Mouse (Mus musculus) intestine, embryonic 15.5 days (tissue): ENCODE measurements at regions not wholly inside any gene's neighbourhood (a gene's known extent, or its start where the extent isn't known, plus 50 kb on each side); places are given as distances from the start of the nearest gene placed in this dataset.

ENCODE experiments used
- ATAC-seq: fragments of 200-750 bp; cut with Nextera tagmentation; 2 replicates; pipeline ENCODE4 v1.8.0; 2017; ENCODE audit warnings: moderate TSS enrichment, moderate library complexity
- H3K27ac ChIP-seq: fragments of 300-500 bp; sonication (generic); 2 replicates; pipeline ENCODE4 v1.5.1; 2015; ENCODE audit warnings: mild to moderate bottlenecking, inconsistent platforms
- H3K27me3 ChIP-seq: fragments of 300-500 bp; sonication (generic); replicated peaks from 2 replicates; pipeline ENCODE4 v1.6.1; 2015; ENCODE audit warnings: inconsistent platforms
- H3K36me3 ChIP-seq: fragments of 300-500 bp; sonication (generic); 2 replicates; pipeline ENCODE4 v1.6.1; 2015; ENCODE audit warnings: inconsistent platforms
- H3K4me1 ChIP-seq: fragments of 300-500 bp; sonication (generic); replicated peaks from 2 replicates; pipeline ENCODE4 v1.6.1; 2015; ENCODE audit warnings: inconsistent platforms
- H3K4me2 ChIP-seq: fragments of 300-500 bp; sonication (generic); replicated peaks from 2 replicates; pipeline ENCODE4 v1.6.1; 2015; ENCODE audit warnings: mild to moderate bottlenecking, inconsistent platforms
- H3K4me3 ChIP-seq: fragments of 300-500 bp; sonication (generic); replicated peaks from 2 replicates; pipeline ENCODE4 v1.5.1; 2015; ENCODE audit warnings: inconsistent platforms
- H3K9ac ChIP-seq: fragments of 300-500 bp; sonication (generic); 2 replicates; pipeline ENCODE4 v1.6.1; 2015; ENCODE audit warnings: inconsistent platforms
- H3K9me3 ChIP-seq: fragments of 300-500 bp; sonication (generic); 2 replicates; pipeline ENCODE4 v1.6.1; 2016; ENCODE audit warnings: inconsistent platforms
- WGBS: fragments of 180-500 bp; shearing (Covaris S2); methylation state at CpG from one replicate; pipeline ENCODE4 v1.1.7; 2015; 5-methylcytosine and 5-hydroxymethylcytosine counted together

- no peak overlapping the region for H3K9ac ChIP-seq
- no peaks in the 10 kb centered on the region for H3K27me3 ChIP-seq
- 75% methylated on average over 15 of the region's 15 CpGs for WGBS
- no peaks in the 10 kb centered on the region for H3K4me1 ChIP-seq
- H3K36me3 ChIP-seq = no peaks in the 10 kb centered on the region
- no peaks in the 10 kb centered on the region for H3K9me3 ChIP-seq
- no peak for ATAC-seq
- H3K27ac ChIP-seq = no peak overlapping the region
- H3K4me3 ChIP-seq = no peak overlapping the region
- H3K4me2 ChIP-seq = no peak overlapping the region
These were observed 130.3 kb upstream of the Zdhhc25 start for GRCm38 (mm10) chr15:88469508-88470455.

DNA sequence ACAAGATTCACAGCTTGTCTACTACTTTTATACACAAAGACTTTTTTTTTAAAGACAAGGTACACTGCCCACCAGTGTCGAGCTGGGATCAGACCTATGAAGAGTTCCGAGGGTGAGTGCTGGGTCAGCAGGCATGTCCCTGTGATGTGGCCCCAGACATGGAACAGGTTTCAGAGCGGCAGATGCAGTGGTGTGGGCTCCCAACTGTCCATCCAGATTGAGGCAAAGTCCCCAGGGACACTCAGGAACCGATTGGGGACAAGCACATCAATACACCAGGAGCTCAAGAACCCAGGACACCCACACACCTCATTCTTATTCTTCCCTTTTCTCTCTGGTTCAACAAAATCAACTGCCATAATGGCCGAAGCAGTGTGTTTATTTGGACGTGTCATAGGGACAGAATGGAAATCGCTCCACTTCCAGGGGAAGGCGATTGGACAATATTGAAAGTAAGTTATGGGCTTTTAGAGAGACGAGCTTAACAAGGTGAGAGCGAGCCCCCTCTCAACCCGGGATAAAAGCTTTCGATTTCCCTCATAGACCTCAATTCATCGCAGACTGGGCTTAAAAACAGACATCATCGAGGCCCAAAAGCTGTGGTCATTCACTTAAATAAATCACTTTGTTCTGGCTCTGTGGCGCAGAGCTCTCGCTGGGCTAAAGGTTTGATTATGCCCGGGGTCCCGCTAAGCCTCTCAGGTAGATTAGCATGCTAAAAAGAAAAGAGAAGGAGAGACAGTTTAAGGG, 127.6 kb upstream of the Zdhhc25 start:
- Histone ChIP-seq H3K4me2 (no peak overlapping the region), H3K4me3 (no peak overlapping the region), H3K9me3 (no peaks in the 10 kb centered on the region), H3K27me3 (no peaks in the 10 kb centered on the region), H3K27ac (no peak overlapping the region), H3K9ac (no peak overlapping the region), H3K4me1 (no peaks in the 10 kb centered on the region), H3K36me3 (no peaks in the 10 kb centered on the region)
- WGBS = 64% methylated on average over 18 of the region's 18 CpGs
- no peak for ATAC-seq

DNA sequence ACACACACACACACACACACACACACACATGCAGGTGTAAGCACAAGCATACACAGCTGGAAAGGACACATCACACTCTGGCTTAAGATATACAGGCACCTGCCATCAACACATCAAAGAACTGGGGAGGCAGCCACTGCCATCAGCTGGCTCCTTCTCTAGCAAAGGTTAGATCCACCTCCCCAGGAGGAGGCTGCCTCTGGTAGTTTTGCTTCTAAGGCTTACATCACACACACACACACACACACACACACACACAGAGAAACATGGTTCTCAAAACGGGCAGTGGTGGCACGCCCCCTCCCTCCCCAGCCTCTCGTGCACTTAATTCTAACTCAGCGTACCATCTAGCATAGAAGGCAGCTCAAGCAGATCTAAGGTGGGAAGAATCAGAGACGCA, 126.9 kb upstream of the Zdhhc25 start:
- Histone ChIP-seq H3K27me3 (no peaks in the 10 kb centered on the region), H3K4me3 (no peak overlapping the region), H3K4me2 (no peak overlapping the region), H3K4me1 (no peaks in the 10 kb centered on the region), H3K27ac (no peak overlapping the region), H3K9ac (no peak overlapping the region), H3K36me3 (no peaks in the 10 kb centered on the region), H3K9me3 (no peaks in the 10 kb centered on the region)
- no peak for ATAC-seq
- WGBS = 69% methylated on average over 5 of the region's 5 CpGs

- H3K9me3 ChIP-seq = no peaks in the 10 kb centered on the region
- H3K4me1 ChIP-seq = no peaks in the 10 kb centered on the region
- ATAC-seq = no peak
- H3K9ac ChIP-seq = no peak overlapping the region
- WGBS = 79% methylated on average over 6 of the region's 6 CpGs
- H3K4me2 ChIP-seq = no peak overlapping the region
- H3K27me3 ChIP-seq = no peaks in the 10 kb centered on the region
- no peak overlapping the region for H3K27ac ChIP-seq
- no peaks in the 10 kb centered on the region for H3K36me3 ChIP-seq
- no peak overlapping the region for H3K4me3 ChIP-seq
These were observed 116.6 kb upstream of the Zdhhc25 start for GRCm38 (mm10) chr15:88483471-88483870.

GRCm38 (mm10) chr15:88489715-88490114, 110.4 kb upstream of the Zdhhc25 start:
- no peaks in the 10 kb centered on the region for H3K27me3 ChIP-seq

DNA sequence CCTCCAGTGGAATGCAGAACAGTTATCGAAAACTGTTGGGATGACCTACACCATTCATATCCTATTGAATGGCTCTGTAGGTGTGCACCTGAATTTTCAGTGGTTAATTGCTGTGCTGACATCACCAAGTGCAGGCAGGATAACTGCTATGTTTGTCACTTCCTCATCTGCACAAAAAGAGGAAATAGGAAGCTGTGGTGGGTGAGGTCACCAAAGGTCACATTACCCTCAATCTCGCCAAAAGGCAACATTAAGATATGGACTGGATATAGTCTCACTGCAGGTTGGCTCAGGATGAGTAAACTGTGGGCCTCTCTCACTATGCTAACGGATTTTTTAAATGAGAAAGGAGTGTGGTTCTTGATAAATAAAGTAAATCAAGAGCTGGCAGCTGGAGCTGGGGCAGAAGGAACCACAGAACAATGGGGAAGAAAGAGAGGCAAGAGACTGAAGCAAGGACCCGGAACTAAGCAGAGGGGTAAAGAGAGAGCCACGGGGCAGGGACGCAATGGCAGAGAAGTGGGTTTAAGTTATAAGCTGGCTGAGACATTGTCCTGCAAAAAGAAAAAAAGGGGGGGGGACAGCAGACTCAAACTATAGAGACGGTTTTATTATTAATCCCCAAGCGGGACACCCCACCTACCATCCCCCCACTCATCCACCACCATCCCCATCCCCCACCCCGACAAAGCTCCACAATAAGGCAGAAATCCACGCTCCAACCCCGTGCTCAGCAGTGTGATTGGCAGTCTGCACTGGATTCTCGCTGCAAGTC, 109.6 kb upstream of the Zdhhc25 start:
- Histone ChIP-seq H3K27ac (no peak overlapping the region), H3K4me2 (no peak overlapping the region), H3K4me1 (no peaks in the 10 kb centered on the region), H3K9me3 (no peaks in the 10 kb centered on the region), H3K9ac (no peak overlapping the region), H3K27me3 (no peaks in the 10 kb centered on the region), H3K4me3 (no peak overlapping the region), H3K36me3 (no peaks in the 10 kb centered on the region)
- no peak for ATAC-seq
- WGBS = 67% methylated on average over 12 of the region's 12 CpGs

More at GRCm38 (mm10) chr15:88489715-88490114, 110.4 kb upstream of the Zdhhc25 start:
- no peak overlapping the region for H3K27ac ChIP-seq
- no peak for ATAC-seq
- no peak overlapping the region for H3K4me2 ChIP-seq
- no peaks in the 10 kb centered on the region for H3K4me1 ChIP-seq
- 87% methylated on average over 7 of the region's 7 CpGs for WGBS
- no peaks in the 10 kb centered on the region for H3K9me3 ChIP-seq
- no peak overlapping the region for H3K9ac ChIP-seq
- H3K4me3 ChIP-seq = no peak overlapping the region
- no peaks in the 10 kb centered on the region for H3K36me3 ChIP-seq

DNA sequence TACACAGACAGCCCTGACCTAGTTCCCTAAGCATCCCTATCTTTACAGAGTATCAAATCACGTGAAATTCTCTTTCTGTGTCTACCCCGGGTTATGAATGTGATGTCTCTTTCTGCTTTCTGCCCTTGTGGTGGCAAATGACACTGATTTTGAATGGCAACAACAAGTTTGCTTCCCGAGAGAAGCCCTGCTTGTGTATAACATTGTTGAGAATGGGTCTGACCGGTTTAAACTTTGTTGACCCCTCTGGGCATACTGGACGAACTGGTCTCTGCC, 109.1 kb upstream of the Zdhhc25 start:
- no peak for ATAC-seq
- WGBS = 65% methylated on average over 5 of the region's 5 CpGs
- no peak overlapping the region for H3K4me2 ChIP-seq
- no peaks in the 10 kb centered on the region for H3K4me1 ChIP-seq
- no peaks in the 10 kb centered on the region for H3K9me3 ChIP-seq
- H3K36me3 ChIP-seq = no peaks in the 10 kb centered on the region
- H3K4me3 ChIP-seq = no peak overlapping the region
- H3K27ac ChIP-seq = no peak overlapping the region
- no peak overlapping the region for H3K9ac ChIP-seq
- no peaks in the 10 kb centered on the region for H3K27me3 ChIP-seq

DNA sequence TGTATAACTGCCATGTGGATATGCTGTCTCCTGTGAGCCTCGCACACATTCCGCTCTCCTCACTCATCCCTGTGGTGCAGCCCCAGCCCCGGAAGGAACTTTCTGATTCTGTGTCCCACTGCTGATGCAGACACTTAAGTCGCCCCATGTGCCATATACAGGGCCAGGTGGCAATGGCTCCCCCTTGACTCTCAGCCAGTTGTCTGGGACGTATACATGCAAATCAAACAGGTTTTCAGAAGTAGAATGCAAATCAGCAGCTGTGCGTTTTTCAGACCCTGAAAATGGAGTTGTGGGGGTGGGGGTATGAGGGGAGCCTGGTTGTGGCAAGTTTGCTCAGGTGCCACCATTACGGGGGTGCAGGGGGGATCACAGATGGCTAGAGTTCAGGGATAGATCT, 102.1 kb upstream of the Zdhhc25 start:
- no peak overlapping the region for H3K9ac ChIP-seq
- 85% methylated on average over 7 of the region's 7 CpGs for WGBS

GRCm38 (mm10) chr15:88502311-88502710, 97.8 kb upstream of the Zdhhc25 start:
- WGBS = 88% methylated on average over 2 of the region's 2 CpGs
- no peak overlapping the region for H3K27ac ChIP-seq
- no peak overlapping the region for H3K4me3 ChIP-seq

More for the DNA sequence above, 102.1 kb upstream of the Zdhhc25 start:
- no peak overlapping the region for H3K27ac ChIP-seq
- H3K27me3 ChIP-seq = no peaks in the 10 kb centered on the region
- H3K4me2 ChIP-seq = no peak overlapping the region
- no peak overlapping the region for H3K4me3 ChIP-seq
- no peaks in the 10 kb centered on the region for H3K4me1 ChIP-seq
- no peak for ATAC-seq
- H3K9me3 ChIP-seq = no peaks in the 10 kb centered on the region
- no peaks in the 10 kb centered on the region for H3K36me3 ChIP-seq

DNA sequence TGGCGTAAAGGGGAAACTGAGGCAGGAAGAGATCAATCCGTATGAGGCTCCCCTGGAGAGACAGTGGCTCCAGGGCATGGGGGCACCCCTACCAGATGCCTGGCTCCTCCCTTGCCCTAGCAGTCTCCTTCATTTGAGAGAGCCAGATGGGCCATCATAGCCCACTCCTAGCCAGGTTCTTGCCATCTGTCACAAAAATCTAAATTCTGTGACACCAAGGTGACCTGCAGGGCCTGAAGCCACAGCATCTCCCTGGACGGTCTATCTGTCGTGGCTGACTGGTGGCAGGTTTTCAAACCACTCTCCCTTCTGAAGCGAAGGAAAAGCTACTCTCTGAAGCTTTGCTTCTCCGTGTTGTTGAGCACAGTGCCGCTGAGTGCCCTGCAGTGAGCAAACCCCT, 96.2 kb upstream of the Zdhhc25 start:
- Histone ChIP-seq H3K27ac (no peak overlapping the region), H3K9ac (no peak overlapping the region), H3K9me3 (no peaks in the 10 kb centered on the region), H3K36me3 (no peaks in the 10 kb centered on the region), H3K27me3 (no peaks in the 10 kb centered on the region), H3K4me2 (no peak overlapping the region), H3K4me1 (no peaks in the 10 kb centered on the region), H3K4me3 (no peak overlapping the region)
- WGBS = 78% methylated on average over 7 of the region's 7 CpGs
- ATAC-seq = no peak

More at GRCm38 (mm10) chr15:88502311-88502710, 97.8 kb upstream of the Zdhhc25 start:
- Histone ChIP-seq H3K9ac (no peak overlapping the region), H3K36me3 (no peaks in the 10 kb centered on the region), H3K4me2 (no peak overlapping the region), H3K27me3 (no peaks in the 10 kb centered on the region), H3K9me3 (no peaks in the 10 kb centered on the region), H3K4me1 (no peaks in the 10 kb centered on the region)
- no peak for ATAC-seq

GRCm38 (mm10) chr15:88505491-88506119, 94.5 kb upstream of the Zdhhc25 start:
- Histone ChIP-seq H3K4me1 (no peaks in the 10 kb centered on the region), H3K36me3 (no peaks in the 10 kb centered on the region), H3K9me3 (no peaks in the 10 kb centered on the region), H3K4me2 (no peak overlapping the region), H3K4me3 (no peak overlapping the region), H3K27me3 (no peaks in the 10 kb centered on the region), H3K27ac (no peak overlapping the region), H3K9ac (no peak overlapping the region)
- no peak for ATAC-seq
- 75% methylated on average over 13 of the region's 13 CpGs for WGBS

- H3K4me2 ChIP-seq = no peak overlapping the region
- no peaks in the 10 kb centered on the region for H3K27me3 ChIP-seq
- ATAC-seq = no peak
- no peaks in the 10 kb centered on the region for H3K36me3 ChIP-seq
- no peaks in the 10 kb centered on the region for H3K4me1 ChIP-seq
- no peak overlapping the region for H3K9ac ChIP-seq
- no peaks in the 10 kb centered on the region for H3K9me3 ChIP-seq
- 79% methylated on average over 2 of the region's 2 CpGs for WGBS
- no peak overlapping the region for H3K4me3 ChIP-seq
- no peak overlapping the region for H3K27ac ChIP-seq
These were observed 92.2 kb upstream of the Zdhhc25 start for GRCm38 (mm10) chr15:88507886-88508285.
